Mouse (Mus musculus) embryonic fibroblast, embryonic 13.5 days (primary cell): ENCODE measurements around the gene Lsamp.

Experiments used
- CTCF ChIP-seq: IDR thresholded peaks from 2 replicates; pipeline ENCODE4 v1.5.1; 2011; ENCODE audit warnings: mild to moderate bottlenecking, control low read depth, low read length, moderate library complexity, borderline replicate concordance; ENCODE audit not compliant: insufficient read depth
- POLR2A ChIP-seq: IDR thresholded peaks from 2 replicates; pipeline ENCODE4 v1.6.1; 2011; ENCODE audit warnings: low read depth, mild to moderate bottlenecking, control low read depth, low read length, moderate library complexity

DNA sequence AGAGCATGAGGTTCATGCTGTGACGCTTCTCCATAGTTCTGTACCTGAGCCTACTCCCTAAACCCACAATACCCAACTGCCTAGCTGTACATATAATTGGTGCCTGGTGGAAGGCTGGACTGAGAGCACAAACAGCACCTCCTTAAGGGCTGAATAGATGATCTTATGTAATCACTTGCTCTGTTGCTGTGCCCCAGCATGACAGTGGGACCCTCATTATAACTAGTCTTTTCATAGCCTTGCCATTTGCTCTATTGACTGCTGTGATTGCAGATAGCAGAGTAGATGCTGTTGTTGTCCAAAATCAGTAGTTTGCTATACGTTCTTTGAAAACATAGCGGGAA lies 1843.4 kb downstream of the Lsamp start:
- no peak for TF ChIP-seq CTCF
- TF ChIP-seq POLR2A: no peak
